Mouse (Mus musculus) midbrain, embryonic 15.5 days (tissue): ENCODE measurements around the gene Actb. TPM values are rescaled to one million over a fixed set of nuclear protein-coding genes. Genes with fewer than 3 reads are reported as not detected.

Experiments
- ATAC-seq: fragments of 200-750 bp; cut with Nextera tagmentation; replicated peaks from 2 replicates; pipeline ENCODE4 v1.8.0; 2017; ENCODE audit warnings: moderate TSS enrichment
- H3K27ac ChIP-seq: fragments of 300-500 bp; sonication (generic); 2 replicates; pipeline ENCODE4 v1.5.1; 2015; ENCODE audit warnings: mild to moderate bottlenecking, inconsistent platforms
- H3K27me3 ChIP-seq: fragments of 300-500 bp; sonication (generic); replicated peaks from 2 replicates; pipeline ENCODE4 v1.6.1; 2015; ENCODE audit warnings: inconsistent platforms
- H3K36me3 ChIP-seq: fragments of 300-500 bp; sonication (generic); replicated peaks from 2 replicates; pipeline ENCODE4 v1.6.1; 2015; ENCODE audit warnings: inconsistent platforms
- H3K4me1 ChIP-seq: fragments of 300-500 bp; sonication (generic); 2 replicates; pipeline ENCODE4 v1.6.1; 2015; ENCODE audit warnings: inconsistent platforms
- H3K4me2 ChIP-seq: fragments of 300-500 bp; sonication (generic); 2 replicates; pipeline ENCODE4 v1.6.1; 2015; ENCODE audit warnings: inconsistent platforms, mild to moderate bottlenecking, moderate library complexity
- H3K4me3 ChIP-seq: fragments of 300-500 bp; sonication (generic); 2 replicates; pipeline ENCODE4 v1.5.1; 2015; ENCODE audit warnings: mild to moderate bottlenecking, inconsistent platforms
- H3K9ac ChIP-seq: fragments of 300-500 bp; sonication (generic); 2 replicates; pipeline ENCODE4 v1.6.1; 2015; ENCODE audit warnings: mild to moderate bottlenecking, inconsistent platforms
- H3K9me3 ChIP-seq: fragments of 300-500 bp; sonication (generic); 2 replicates; pipeline ENCODE4 v1.6.1; 2016; ENCODE audit warnings: inconsistent platforms
- WGBS: fragments of 180-500 bp; shearing (Covaris S2); methylation state at CpG from one replicate; pipeline ENCODE4 v1.1.7; 2015; ENCODE audit warnings: mixed read lengths; 5-methylcytosine and 5-hydroxymethylcytosine counted together
- polyA plus RNA-seq: library from polyadenylated mRNA; unstranded; fragments of >200 nt; fragmentation: Nextera tagmentation; extraction: Ambion mirVana; gene quantifications from 2 replicates; pipeline ENCODE4 v1.2.1, GENCODE M21; 2015

Actb gene
- polyA plus RNA-seq, 1 experiment from 2014 or later: 14,272 TPM

DNA sequence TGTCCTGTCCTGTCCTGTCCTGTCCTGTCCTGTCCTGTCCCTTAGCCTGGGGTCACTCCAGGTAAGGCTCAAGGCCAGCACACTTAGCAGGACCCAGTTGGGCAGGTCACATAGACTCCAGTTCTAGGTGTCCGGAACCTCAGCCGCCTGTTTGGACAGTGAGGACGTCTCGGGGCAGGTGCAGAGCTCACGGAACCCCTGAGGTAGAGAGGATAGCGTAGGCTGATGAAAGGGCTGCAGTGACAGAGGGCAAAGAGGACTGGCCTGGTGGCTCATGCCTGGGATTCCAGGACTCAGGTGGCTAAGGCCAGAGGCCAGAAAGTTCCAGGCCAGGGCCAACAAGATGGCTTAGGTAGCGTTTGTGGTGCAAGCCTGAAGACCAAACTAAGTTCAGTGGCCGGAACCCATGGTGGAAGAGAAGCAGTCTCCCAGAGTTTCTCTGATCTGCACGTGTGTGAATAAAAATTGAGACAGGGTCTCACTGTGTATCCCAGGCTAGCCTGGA, 24.7 kb upstream of the Actb start:
- no peak for ATAC-seq
- WGBS: 87% methylated on average over 9 of the region's 9 CpGs
- Histone ChIP-seq H3K4me1 (peaks cover 10% of the 10 kb centered on the region), H3K4me2 (no peak overlapping the region), H3K27ac (no peak overlapping the region), H3K27me3 (peaks cover 8% of the 10 kb centered on the region), H3K4me3 (no peak overlapping the region), H3K36me3 (no peaks in the 10 kb centered on the region), H3K9me3 (no peaks in the 10 kb centered on the region), H3K9ac (no peak overlapping the region)

GRCm38 (mm10) chr5:142929400-142929752, 22.8 kb upstream of the Actb start:
- H3K4me1 ChIP-seq: peaks cover 15% of the 10 kb centered on the region
- peak overlapping the region; percentile 26; the same call in 1 of the 2 replicates for H3K9ac ChIP-seq
- H3K27me3 ChIP-seq: peaks cover 8% of the 10 kb centered on the region
- H3K4me2 ChIP-seq: peak overlapping the region; percentile 61
- H3K27ac ChIP-seq: no peak overlapping the region
- ATAC-seq: no peak
- H3K4me3 ChIP-seq: peak overlapping the region; percentile 28
- 15% methylated on average over 4 of the region's 4 CpGs for WGBS
- no peaks in the 10 kb centered on the region for H3K9me3 ChIP-seq
- H3K36me3 ChIP-seq: no peaks in the 10 kb centered on the region

- H3K36me3 ChIP-seq: no peaks in the 10 kb centered on the region
- peak overlapping the region; percentile 28 for H3K4me3 ChIP-seq
- peak overlapping the region; percentile 61 for H3K4me2 ChIP-seq
- H3K27ac ChIP-seq: no peak overlapping the region
- peaks cover 15% of the 10 kb centered on the region for H3K4me1 ChIP-seq
- WGBS: 5% methylated on average over 27 of the region's 35 CpGs
- peaks cover 8% of the 10 kb centered on the region for H3K27me3 ChIP-seq
- peak overlapping the region; percentile 26; the same call in 1 of the 2 replicates for H3K9ac ChIP-seq
- no peaks in the 10 kb centered on the region for H3K9me3 ChIP-seq
- no peak for ATAC-seq
Measured at GRCm38 (mm10) chr5:142928749-142929399, 22.3 kb upstream of the Actb start.

DNA sequence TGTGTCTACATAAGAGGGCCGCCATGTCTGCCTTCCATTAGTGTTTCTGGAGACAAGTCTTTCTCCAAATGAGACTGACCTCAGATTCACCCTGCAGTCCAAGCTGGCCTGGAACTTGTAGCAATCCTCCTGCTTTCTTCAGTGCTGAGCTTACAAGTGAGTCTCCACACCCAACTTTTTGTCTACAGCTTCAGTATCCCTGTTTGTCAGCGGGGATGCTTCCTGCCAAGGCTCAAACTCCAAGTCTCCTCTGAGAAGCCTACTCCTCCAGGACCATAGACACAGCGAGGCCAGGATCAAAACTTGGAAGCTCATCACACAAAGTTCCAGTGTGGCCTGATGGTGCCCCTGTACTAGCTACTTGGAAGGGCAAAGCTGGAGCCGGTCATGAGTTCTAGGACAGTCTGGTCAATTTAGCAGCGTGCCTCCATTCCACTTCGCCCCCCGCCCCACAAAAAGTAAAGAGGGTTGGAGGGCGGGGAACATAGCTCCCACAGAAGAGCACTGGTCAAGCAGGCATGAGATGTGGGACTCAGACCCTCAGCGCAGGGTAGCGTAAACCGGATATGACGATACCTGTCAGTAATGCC, 20.9 kb upstream of the Actb start:
- Histone ChIP-seq H3K36me3 (no peaks in the 10 kb centered on the region), H3K4me2 (no peak overlapping the region), H3K27ac (no peak overlapping the region), H3K9me3 (no peaks in the 10 kb centered on the region), H3K9ac (no peak overlapping the region), H3K4me3 (no peak overlapping the region), H3K27me3 (peaks cover 8% of the 10 kb centered on the region), H3K4me1 (peaks cover 15% of the 10 kb centered on the region)
- no peak for ATAC-seq
- 96% methylated on average over 12 of the region's 12 CpGs for WGBS

DNA sequence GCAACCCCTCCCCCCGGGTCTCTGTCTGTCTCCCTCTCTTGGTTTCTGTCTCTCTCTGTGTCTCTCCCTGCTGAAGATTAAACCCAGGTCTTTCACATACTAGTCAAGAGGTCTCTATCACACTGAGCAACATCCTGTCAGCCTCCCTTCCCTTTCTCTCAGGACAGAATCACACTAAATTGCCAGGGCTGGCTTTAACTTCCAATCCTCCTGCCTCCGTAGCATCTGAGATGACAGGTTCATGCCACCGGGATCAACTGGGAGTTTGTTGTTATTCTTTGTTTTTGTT, 20.3 kb upstream of the Actb start:
- no peak overlapping the region for H3K27ac ChIP-seq
- ATAC-seq: no peak
- no peak overlapping the region for H3K4me3 ChIP-seq
- H3K9ac ChIP-seq: no peak overlapping the region
- H3K4me1 ChIP-seq: peaks cover 15% of the 10 kb centered on the region
- peaks cover 8% of the 10 kb centered on the region for H3K27me3 ChIP-seq
- H3K36me3 ChIP-seq: no peaks in the 10 kb centered on the region
- 41% methylated on average over 3 of the region's 3 CpGs for WGBS
- no peak overlapping the region for H3K4me2 ChIP-seq
- H3K9me3 ChIP-seq: no peaks in the 10 kb centered on the region

- Histone ChIP-seq H3K4me2 (no peak overlapping the region), H3K27ac (no peak overlapping the region), H3K9me3 (no peaks in the 10 kb centered on the region), H3K27me3 (peaks cover 8% of the 10 kb centered on the region), H3K4me1 (peaks cover 15% of the 10 kb centered on the region), H3K4me3 (no peak overlapping the region), H3K36me3 (no peaks in the 10 kb centered on the region), H3K9ac (no peak overlapping the region)
- ATAC-seq: no peak; the same call in 1 of the 2 replicates
- WGBS: 22% methylated on average over 13 of the region's 13 CpGs
Measured at GRCm38 (mm10) chr5:142926204-142926939, 19.8 kb upstream of the Actb start.

DNA sequence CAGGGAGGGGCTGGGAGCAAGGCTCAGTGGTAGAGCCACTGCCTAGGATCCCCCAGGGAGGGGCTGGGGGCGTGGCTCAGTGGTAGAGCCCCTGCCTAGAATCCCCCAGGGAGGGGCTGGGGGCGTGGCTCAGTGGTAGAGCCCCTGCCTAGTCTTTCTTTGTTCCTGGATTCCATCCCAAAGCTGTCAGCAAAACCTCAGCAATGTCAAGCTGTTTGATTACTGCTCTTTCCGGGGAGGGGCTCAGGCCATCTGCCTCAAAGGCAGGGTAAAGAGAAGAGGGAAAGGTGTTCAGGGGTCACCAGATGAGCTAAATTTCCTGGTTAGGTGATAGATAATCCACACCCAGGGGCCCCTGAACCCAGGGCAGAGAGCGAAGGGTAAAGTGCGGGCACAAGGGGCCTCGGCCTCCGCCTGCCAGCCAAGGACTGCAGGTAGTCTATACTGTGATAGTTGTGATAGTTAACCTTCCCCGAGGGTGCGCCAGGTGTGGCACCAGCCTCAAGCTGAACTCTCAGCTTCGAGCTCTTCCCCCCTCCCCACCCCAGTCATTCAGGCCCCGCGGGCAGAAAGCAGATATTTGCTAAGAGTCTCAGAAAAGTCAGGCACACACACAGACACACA, 17.9 kb upstream of the Actb start:
- 83% methylated on average over 11 of the region's 12 CpGs for WGBS
- Histone ChIP-seq H3K9me3 (no peaks in the 10 kb centered on the region), H3K4me3 (no peak overlapping the region), H3K4me2 (no peak overlapping the region), H3K27me3 (peaks cover 8% of the 10 kb centered on the region), H3K27ac (no peak overlapping the region), H3K4me1 (peaks cover 15% of the 10 kb centered on the region), H3K36me3 (no peaks in the 10 kb centered on the region), H3K9ac (no peak overlapping the region)
- ATAC-seq: no peak

GRCm38 (mm10) chr5:142923781-142924180, 17.2 kb upstream of the Actb start:
- WGBS: 77% methylated on average over 3 of the region's 3 CpGs
- no peak overlapping the region for H3K4me2 ChIP-seq
- peaks cover 2% of the 10 kb centered on the region for H3K27me3 ChIP-seq
- no peak for ATAC-seq
- H3K4me1 ChIP-seq: peaks cover 9% of the 10 kb centered on the region
- H3K9me3 ChIP-seq: no peaks in the 10 kb centered on the region
- H3K36me3 ChIP-seq: no peaks in the 10 kb centered on the region
- H3K4me3 ChIP-seq: no peak overlapping the region
- H3K27ac ChIP-seq: no peak overlapping the region
- H3K9ac ChIP-seq: no peak overlapping the region

- 88% methylated on average over 5 of the region's 5 CpGs for whole genome bisulfite sequencing
- Histone ChIP-seq H3K4me3 (no peak overlapping the region), H3K27ac (no peak overlapping the region)
Measured at GRCm38 (mm10) chr5:142922251-142922650, 15.7 kb upstream of the Actb start.

DNA sequence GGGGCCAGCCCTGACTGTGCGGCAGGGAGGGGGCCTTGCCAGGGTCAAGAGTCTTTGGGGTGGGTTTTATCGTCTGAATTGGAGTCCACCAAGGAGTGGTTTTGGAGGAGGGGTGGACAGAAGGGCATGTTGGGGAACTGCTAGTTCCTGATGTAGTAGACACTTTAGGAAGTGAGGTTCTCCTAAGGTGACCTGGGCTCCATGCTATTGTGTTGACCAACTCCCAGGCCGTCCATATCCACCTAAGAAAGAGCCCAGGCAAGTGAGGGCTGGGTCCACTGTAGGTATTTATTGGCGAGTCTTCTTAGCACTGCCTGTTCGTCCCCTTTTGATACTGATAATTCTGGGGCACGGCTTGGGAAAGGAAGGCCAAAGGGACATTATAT, 14.5 kb upstream of the Actb start:
- Histone ChIP-seq H3K9ac (no peak overlapping the region), H3K36me3 (no peaks in the 10 kb centered on the region), H3K4me3 (no peak overlapping the region), H3K4me2 (no peak overlapping the region), H3K4me1 (peaks cover 3% of the 10 kb centered on the region; the same call in 1 of the 2 replicates), H3K27ac (no peak overlapping the region), H3K27me3 (no peaks in the 10 kb centered on the region), H3K9me3 (no peaks in the 10 kb centered on the region)
- ATAC-seq: no peak
- WGBS: 85% methylated on average over 6 of the region's 6 CpGs

More at GRCm38 (mm10) chr5:142922251-142922650, 15.7 kb upstream of the Actb start:
- Histone ChIP-seq H3K9ac (no peak overlapping the region), H3K9me3 (no peaks in the 10 kb centered on the region), H3K4me2 (no peak overlapping the region), H3K4me1 (peaks cover 7% of the 10 kb centered on the region; the same call in 1 of the 2 replicates), H3K36me3 (no peaks in the 10 kb centered on the region), H3K27me3 (no peaks in the 10 kb centered on the region)
- ATAC-seq: no peak

DNA sequence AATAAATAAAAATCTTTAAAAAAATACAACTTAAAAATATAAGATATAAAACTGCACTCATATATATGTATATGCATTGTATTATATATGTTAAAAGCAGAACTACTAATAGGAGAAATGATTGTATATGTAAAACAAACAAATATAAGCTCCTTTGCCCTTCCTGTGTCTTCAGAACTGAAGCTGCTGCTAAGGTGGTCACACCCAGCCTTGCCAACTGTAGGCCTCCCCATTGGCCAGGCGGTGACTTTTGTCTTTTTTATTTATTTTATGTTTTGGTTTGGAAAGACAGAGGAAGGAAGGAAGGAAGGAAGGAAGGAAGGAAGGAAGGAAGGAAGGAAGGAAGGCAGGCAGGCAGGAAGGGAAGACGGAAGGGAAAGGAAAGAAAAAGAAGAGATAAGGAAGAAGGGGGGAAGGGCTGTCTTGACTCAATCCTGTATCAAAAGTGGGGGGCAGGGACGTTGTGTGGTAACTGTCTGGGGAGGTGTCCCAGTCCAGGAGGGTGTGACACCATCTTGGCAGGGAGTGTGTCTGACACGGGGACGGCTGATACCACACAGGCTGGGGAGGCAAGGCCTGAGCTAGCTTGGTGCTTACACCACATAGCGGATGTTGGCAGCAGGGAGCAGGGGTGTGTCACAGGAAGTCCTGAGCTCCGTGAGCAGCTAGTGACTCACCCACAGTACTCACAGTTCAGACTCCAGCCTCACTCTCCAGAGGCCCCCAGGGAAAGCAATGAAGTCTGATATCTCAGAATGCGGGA, 13.9 kb upstream of the Actb start:
- Histone ChIP-seq H3K9me3 (no peaks in the 10 kb centered on the region), H3K27ac (no peak overlapping the region), H3K4me3 (no peak overlapping the region), H3K9ac (no peak overlapping the region), H3K4me2 (no peak overlapping the region), H3K36me3 (no peaks in the 10 kb centered on the region), H3K27me3 (no peaks in the 10 kb centered on the region), H3K4me1 (no peaks in the 10 kb centered on the region)
- ATAC-seq: no peak
- 71% methylated on average over 8 of the region's 8 CpGs for WGBS

GRCm38 (mm10) chr5:142917402-142917801, 10.8 kb upstream of the Actb start:
- no peaks in the 10 kb centered on the region for H3K4me1 ChIP-seq
- no peak for ATAC-seq
- no peak overlapping the region for H3K4me2 ChIP-seq
- no peak overlapping the region for H3K4me3 ChIP-seq
- WGBS: 92% methylated on average over 8 of the region's 8 CpGs
- no peaks in the 10 kb centered on the region for H3K36me3 ChIP-seq
- no peaks in the 10 kb centered on the region for H3K27me3 ChIP-seq
- no peak overlapping the region for H3K27ac ChIP-seq
- H3K9ac ChIP-seq: no peak overlapping the region
- no peaks in the 10 kb centered on the region for H3K9me3 ChIP-seq
